Mouse (Mus musculus): ENCODE data around the gene Dctn1. TPM values are rescaled to one million over a fixed set of nuclear protein-coding genes. Genes with fewer than 3 reads are reported as not detected.

Gene Dctn1
- polyA plus RNA-seq, 2 experiments = 21.1 to 22.5 TPM

GRCm38 (mm10) chr6:83211526-83211925, 45.8 kb downstream of the Dctn1 start:
- no peaks in the 10 kb centered on the region for H3K9me3 ChIP-seq (ENCODE audit: control insufficient read depth, low read length)
- no peak overlapping the region for H3K9ac ChIP-seq (replicated peaks)
- no peaks in the 10 kb centered on the region for H3K4me1 ChIP-seq (replicated peaks; ENCODE audit: control insufficient read depth in 2 of 2, insufficient read depth in 2 of 2, low read length in 1 of 2)
- H3K27ac ChIP-seq = no peak overlapping the region
- H3K36me3 ChIP-seq (replicated peaks; ENCODE audit: control insufficient read depth, insufficient read depth, low read depth) = no peaks in the 10 kb centered on the region
- ATAC-seq (ENCODE audit: insufficient read depth) = no peak
- H3K27me3 ChIP-seq (ENCODE audit: control insufficient read depth, insufficient read depth, low read length) = no peaks in the 10 kb centered on the region
- no peak for TF ChIP-seq CTCF (IDR thresholded peaks at IDR 0.05; ENCODE audit: low read depth)
- no peak for TF ChIP-seq EP300 (IDR thresholded peaks at IDR 0.05; ENCODE audit: low read depth)
- WGBS (ENCODE audit: insufficient replicate concordance) = 37% methylated on average over 5 of the region's 5 CpGs
- no peak overlapping the region for H3K4me3 ChIP-seq (ENCODE audit: insufficient read depth in 1 of 2, low read depth in 2 of 2, low read length in 2 of 2)
- no peak overlapping the region for H3K4me2 ChIP-seq (ENCODE audit: low read depth)
- no peak for DNase-seq (ENCODE audit: low read depth in 3 of 3, low spot score in 3 of 3)

GRCm38 (mm10) chr6:83215002-83215666, 49.4 kb downstream of the Dctn1 start:
- Histone ChIP-seq H3K36me3 (replicated peaks; ENCODE audit: control insufficient read depth, insufficient read depth, low read depth) (no peaks in the 10 kb centered on the region), H3K4me1 (replicated peaks; ENCODE audit: control insufficient read depth in 2 of 2, insufficient read depth in 2 of 2, low read length in 1 of 2) (no peaks in the 10 kb centered on the region)
- WGBS (ENCODE audit: insufficient replicate concordance) = 18% methylated on average over 7 of the region's 7 CpGs

DNA sequence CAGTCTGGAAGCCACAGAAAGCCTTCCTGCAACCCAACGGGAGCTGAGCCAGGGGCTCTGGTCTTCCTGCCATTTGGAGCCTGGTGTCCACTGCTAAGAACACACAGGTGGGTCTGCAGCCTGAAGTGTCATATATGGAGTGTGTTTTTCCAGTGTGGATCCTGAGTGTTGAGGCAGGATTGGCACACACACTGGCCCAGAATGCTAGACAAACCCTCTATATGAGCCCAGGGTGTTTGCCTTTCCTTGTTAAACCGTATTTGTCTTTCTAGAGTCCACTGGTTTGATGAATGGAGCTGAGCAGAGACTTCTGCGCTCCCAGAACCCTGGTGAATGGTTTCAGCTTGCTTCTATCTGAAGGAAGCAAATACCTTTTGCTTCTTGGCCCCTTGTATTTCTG, 54.1 kb downstream of the Dctn1 start, which contains the start of gene Slc4a5:
Gene Slc4a5 (plus strand): TSS at position 15 of the 400 bp plus-strand sequence.
- H3K4me3 ChIP-seq (ENCODE audit: insufficient read depth in 1 of 2, low read depth in 2 of 2, low read length in 2 of 2) = no peak within 1 kb of the TSS
- no peaks in the 10 kb centered on the region for H3K4me1 ChIP-seq (replicated peaks; ENCODE audit: control insufficient read depth in 2 of 2, insufficient read depth in 2 of 2, low read length in 1 of 2)
- DNase-seq (ENCODE audit: low read depth in 3 of 3, low spot score in 3 of 3) (no peak), ATAC-seq (ENCODE audit: insufficient read depth) (no peak)
- WGBS (ENCODE audit: insufficient replicate concordance) = 54% methylated on average over 3 of the region's 3 CpGs
- H3K27ac ChIP-seq = no peak within 1 kb of the TSS
- no peak within 1 kb of the TSS for H3K4me2 ChIP-seq (ENCODE audit: low read depth)
- TF ChIP-seq CTCF (IDR thresholded peaks at IDR 0.05; ENCODE audit: low read depth) (no peak), EP300 (IDR thresholded peaks at IDR 0.05; ENCODE audit: low read depth) (no peak)
- no peaks in the 10 kb centered on the region for H3K36me3 ChIP-seq (replicated peaks; ENCODE audit: control insufficient read depth, insufficient read depth, low read depth)
- no peaks in the 10 kb centered on the region for H3K27me3 ChIP-seq (ENCODE audit: control insufficient read depth, insufficient read depth, low read length)
- no peak within 1 kb of the TSS for H3K9ac ChIP-seq (replicated peaks)
- H3K9me3 ChIP-seq (ENCODE audit: control insufficient read depth, low read length) = no peaks in the 10 kb centered on the region

More at GRCm38 (mm10) chr6:83215002-83215666, 49.4 kb downstream of the Dctn1 start:
- peak; percentile 94 for TF ChIP-seq CTCF (IDR thresholded peaks at IDR 0.05; ENCODE audit: low read depth)
- no peak for TF ChIP-seq EP300 (IDR thresholded peaks at IDR 0.05; ENCODE audit: low read depth)
- no peak overlapping the region for H3K4me3 ChIP-seq (ENCODE audit: insufficient read depth in 1 of 2, low read depth in 2 of 2, low read length in 2 of 2)
- H3K4me2 ChIP-seq (ENCODE audit: low read depth) = no peak overlapping the region
- H3K27me3 ChIP-seq (ENCODE audit: control insufficient read depth, insufficient read depth, low read length) = no peaks in the 10 kb centered on the region
- no peak overlapping the region for H3K9ac ChIP-seq (replicated peaks)
- H3K9me3 ChIP-seq (ENCODE audit: control insufficient read depth, low read length) = no peaks in the 10 kb centered on the region
- no peak overlapping the region for H3K27ac ChIP-seq
- peak; percentile 12 to 26 (median 12) for DNase-seq (ENCODE audit: low read depth in 3 of 3, low spot score in 3 of 3)
- ATAC-seq (ENCODE audit: insufficient read depth) = no peak

- TF ChIP-seq CTCF (IDR thresholded peaks at IDR 0.05; ENCODE audit: low read depth) (no peak), EP300 (IDR thresholded peaks at IDR 0.05; ENCODE audit: low read depth) (no peak)
- Histone ChIP-seq H3K27ac (no peak overlapping the region), H3K27me3 (ENCODE audit: control insufficient read depth, insufficient read depth, low read length) (no peaks in the 10 kb centered on the region; the same call in 1 of the 2 replicates)
These were observed 65.8 kb downstream of the Dctn1 start for GRCm38 (mm10) chr6:83231486-83231885.

DNA sequence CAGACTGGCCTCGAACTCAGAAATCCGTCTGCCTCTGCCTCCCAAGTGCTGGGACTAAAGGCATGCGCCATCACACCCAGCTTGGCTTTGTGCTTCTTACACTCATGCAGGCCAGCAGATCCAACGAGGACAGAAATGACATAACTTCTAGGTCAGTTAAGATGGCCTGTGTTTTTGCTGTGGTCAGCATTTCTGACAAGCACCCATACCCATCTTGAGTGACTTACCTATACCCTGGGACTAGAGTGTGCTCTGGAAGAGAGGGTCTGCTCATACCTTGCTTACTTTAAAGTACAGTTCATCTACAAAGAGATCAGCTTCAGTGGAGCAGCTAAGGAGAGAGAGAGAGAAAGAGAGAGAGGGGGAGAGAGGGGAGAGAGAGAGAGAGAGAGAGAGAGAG, 67.6 kb downstream of the Dctn1 start:
- no peaks in the 10 kb centered on the region for H3K36me3 ChIP-seq (replicated peaks; ENCODE audit: control insufficient read depth, insufficient read depth, low read depth)
- TF ChIP-seq EP300 (IDR thresholded peaks at IDR 0.05; ENCODE audit: low read depth) = no peak
- no peak for TF ChIP-seq CTCF (IDR thresholded peaks at IDR 0.05; ENCODE audit: low read depth)
- DNase-seq (ENCODE audit: low read depth in 3 of 3, low spot score in 3 of 3) = no peak
- no peak for ATAC-seq (ENCODE audit: insufficient read depth)
- peaks cover 10% of the 10 kb centered on the region for H3K27me3 ChIP-seq (ENCODE audit: control insufficient read depth, insufficient read depth, low read length)
- H3K4me3 ChIP-seq (ENCODE audit: insufficient read depth in 1 of 2, low read depth in 2 of 2, low read length in 2 of 2) = no peak overlapping the region
- no peak overlapping the region for H3K27ac ChIP-seq
- no peaks in the 10 kb centered on the region for H3K4me1 ChIP-seq (replicated peaks; ENCODE audit: control insufficient read depth in 2 of 2, insufficient read depth in 2 of 2, low read length in 1 of 2)
- WGBS (ENCODE audit: insufficient replicate concordance) = 65% methylated on average over 4 of the region's 4 CpGs
- H3K4me2 ChIP-seq (ENCODE audit: low read depth) = no peak overlapping the region
- no peaks in the 10 kb centered on the region for H3K9me3 ChIP-seq (ENCODE audit: control insufficient read depth, low read length)
- H3K9ac ChIP-seq (replicated peaks) = no peak overlapping the region

More at GRCm38 (mm10) chr6:83231486-83231885, 65.8 kb downstream of the Dctn1 start:
- Histone ChIP-seq H3K4me2 (ENCODE audit: low read depth) (no peak overlapping the region), H3K9ac (replicated peaks) (no peak overlapping the region), H3K4me3 (ENCODE audit: insufficient read depth in 1 of 2, low read depth in 2 of 2, low read length in 2 of 2) (no peak overlapping the region), H3K4me1 (replicated peaks; ENCODE audit: control insufficient read depth in 2 of 2, insufficient read depth in 2 of 2, low read length in 1 of 2) (no peaks in the 10 kb centered on the region), H3K9me3 (ENCODE audit: control insufficient read depth, low read length) (no peaks in the 10 kb centered on the region), H3K36me3 (replicated peaks; ENCODE audit: control insufficient read depth, insufficient read depth, low read depth) (no peaks in the 10 kb centered on the region)
- 27% methylated on average over 2 of the region's 2 CpGs for WGBS (ENCODE audit: insufficient replicate concordance)
- DNase-seq (ENCODE audit: low read depth in 3 of 3, low spot score in 3 of 3) = no peak
- no peak for ATAC-seq (ENCODE audit: insufficient read depth)

Data from liver, embryonic 14.5 days (tissue).